Mouse (Mus musculus) adrenal gland, adult (tissue): ENCODE data around the gene Pde3a.

ENCODE experiments used
- DNase-seq, 2 experiments: peaks; one replicate each; pipeline ENCODE4 v3.0.0; 2022 to 2023; ENCODE audit warnings: low spot score in 1 of 2; ENCODE audit not compliant: inconsistent age in 2 of 2

The Pde3a gene

GRCm38 (mm10) chr6:141265257-141265656, 16.2 kb downstream of the Pde3a start:
- DNase-seq = no peak

GRCm38 (mm10) chr6:141267888-141268570, 19.0 kb downstream of the Pde3a start:
- DNase-seq = no peak

- no peak for DNase-seq
Observed at GRCm38 (mm10) chr6:141268871-141269270, 19.8 kb downstream of the Pde3a start.

GRCm38 (mm10) chr6:141271133-141271532, 22.1 kb downstream of the Pde3a start:
- DNase-seq = no peak

GRCm38 (mm10) chr6:141271579-141271978, 22.5 kb downstream of the Pde3a start:
- DNase-seq = no peak

GRCm38 (mm10) chr6:141273685-141274084, 24.6 kb downstream of the Pde3a start:
- DNase-seq = no peak

GRCm38 (mm10) chr6:141281685-141282084, 32.6 kb downstream of the Pde3a start:
- no peak for DNase-seq

- DNase-seq = no peak
Observed at GRCm38 (mm10) chr6:141282796-141283195, 33.7 kb downstream of the Pde3a start.

GRCm38 (mm10) chr6:141291195-141291594, 42.1 kb downstream of the Pde3a start:
- no peak for DNase-seq

GRCm38 (mm10) chr6:141292826-141293459, 43.9 kb downstream of the Pde3a start:
- DNase-seq = no peak

GRCm38 (mm10) chr6:141293460-141293853, 44.4 kb downstream of the Pde3a start:
- no peak for DNase-seq

GRCm38 (mm10) chr6:141295264-141295663, 46.2 kb downstream of the Pde3a start:
- DNase-seq = no peak

GRCm38 (mm10) chr6:141301750-141302748, 53.0 kb downstream of the Pde3a start:
- no peak for DNase-seq

GRCm38 (mm10) chr6:141302842-141303241, 53.8 kb downstream of the Pde3a start:
- DNase-seq = no peak

- DNase-seq = no peak
Observed at GRCm38 (mm10) chr6:141307326-141307725, 58.3 kb downstream of the Pde3a start.

GRCm38 (mm10) chr6:141308451-141308850, 59.4 kb downstream of the Pde3a start:
- peak in 1 of 2 experiments; percentile 58 for DNase-seq

- no peak for DNase-seq
Observed at GRCm38 (mm10) chr6:141309872-141310271, 60.8 kb downstream of the Pde3a start.

- no peak for DNase-seq
Observed at GRCm38 (mm10) chr6:141310351-141310750, 61.3 kb downstream of the Pde3a start.

GRCm38 (mm10) chr6:141311615-141312014, 62.5 kb downstream of the Pde3a start:
- no peak for DNase-seq

- no peak for DNase-seq
Observed at GRCm38 (mm10) chr6:141313112-141313511, 64.0 kb downstream of the Pde3a start.

- DNase-seq = no peak
Observed at GRCm38 (mm10) chr6:141318440-141318839, 69.4 kb downstream of the Pde3a start.
